Mouse (Mus musculus) spleen, postnatal 14 days (tissue): ENCODE results near the gene Gm13889.

Experiments
- DNase-seq, 2 experiments: peaks; one replicate each; pipeline ENCODE4 v3.0.0; 2021 to 2022; ENCODE audit warnings: low spot score in 2 of 2

Gm13889 gene

DNA sequence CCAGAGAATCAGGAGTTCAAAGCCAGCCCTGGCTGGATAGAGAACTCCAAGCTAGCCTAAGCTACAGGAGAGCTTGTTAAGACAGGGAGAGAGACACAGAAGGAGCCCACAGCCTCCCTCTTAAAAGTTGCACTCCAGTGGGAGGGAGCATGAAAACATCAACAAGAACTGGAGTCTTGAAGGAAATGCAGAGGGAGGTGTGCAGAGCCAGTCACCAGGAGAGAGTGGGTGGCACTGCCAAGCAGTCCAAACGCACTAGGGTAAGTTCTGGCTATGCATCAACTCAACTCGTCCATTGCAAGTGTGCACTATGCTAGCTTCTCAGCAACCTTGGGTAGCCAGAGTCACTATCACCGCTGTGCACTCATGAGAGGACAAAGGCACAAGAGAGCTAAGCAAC, 1.2 kb upstream of the Gm13889 start:
- DNase-seq: no peak

DNA sequence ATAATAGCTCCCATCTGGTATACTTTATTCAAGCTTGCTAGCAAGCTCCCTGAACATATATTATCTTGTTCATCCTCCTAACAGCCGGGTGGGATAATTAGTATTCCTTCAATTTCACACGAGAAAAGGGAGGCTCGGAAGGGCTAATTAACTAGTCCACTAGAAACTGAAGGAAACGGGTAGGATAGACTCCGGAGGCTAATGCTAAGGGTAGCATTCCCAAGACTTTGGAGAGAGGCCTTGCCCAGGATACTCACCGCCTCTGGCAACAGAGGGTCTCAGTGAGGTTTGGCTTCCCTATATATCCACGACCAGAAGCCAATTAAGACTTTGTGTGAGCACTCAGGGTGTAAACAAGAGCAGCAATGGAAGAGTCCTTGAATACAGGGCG, 779 bp upstream of the Gm13889 start:
- DNase-seq: no peak

DNA sequence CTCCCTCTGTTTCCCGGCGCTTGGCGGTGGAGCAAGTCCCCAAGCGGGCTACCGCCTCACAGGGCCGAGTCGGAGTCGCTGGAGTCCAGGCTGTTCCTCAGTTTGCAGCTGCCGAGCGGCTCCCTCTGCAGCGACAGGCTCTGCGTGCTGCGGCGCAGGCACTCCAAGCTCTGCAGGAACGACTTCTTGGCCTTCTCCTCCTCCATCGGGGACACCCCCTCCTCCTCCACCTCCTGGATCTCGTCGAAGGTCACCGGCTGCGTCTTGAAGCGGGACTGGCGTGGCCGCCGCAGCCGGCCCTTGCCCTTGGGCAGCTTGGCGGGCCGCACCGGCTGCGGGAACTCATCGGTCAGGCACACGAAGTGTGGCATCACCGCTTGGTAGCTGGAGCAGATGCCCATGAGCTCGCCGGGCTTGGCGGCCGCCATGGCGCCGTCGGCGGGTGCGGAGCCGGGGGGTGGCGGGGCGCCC, 635 bp downstream of the Gm13889 start:
- DNase-seq: no peak

DNA sequence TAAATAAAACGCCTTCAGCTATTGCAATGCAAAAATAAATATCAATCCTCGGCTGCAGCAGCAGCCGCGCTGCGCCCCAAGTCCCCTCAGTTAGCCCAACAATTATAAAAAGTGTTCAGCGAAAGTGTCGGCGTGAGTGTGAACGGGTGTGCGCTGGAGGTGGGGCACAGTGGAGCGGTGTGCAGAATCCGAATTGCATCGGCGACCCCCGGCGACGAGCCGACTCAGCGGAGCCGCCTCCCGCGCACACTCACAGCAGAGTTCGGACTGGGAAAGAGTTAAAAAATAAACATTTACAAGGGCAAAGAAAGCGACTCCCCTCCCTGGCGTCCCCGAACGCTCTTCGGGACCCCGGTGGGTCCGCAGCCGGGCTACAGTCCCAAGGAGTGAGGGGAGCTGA, 1.1 kb downstream of the Gm13889 start:
- DNase-seq: no peak

DNA sequence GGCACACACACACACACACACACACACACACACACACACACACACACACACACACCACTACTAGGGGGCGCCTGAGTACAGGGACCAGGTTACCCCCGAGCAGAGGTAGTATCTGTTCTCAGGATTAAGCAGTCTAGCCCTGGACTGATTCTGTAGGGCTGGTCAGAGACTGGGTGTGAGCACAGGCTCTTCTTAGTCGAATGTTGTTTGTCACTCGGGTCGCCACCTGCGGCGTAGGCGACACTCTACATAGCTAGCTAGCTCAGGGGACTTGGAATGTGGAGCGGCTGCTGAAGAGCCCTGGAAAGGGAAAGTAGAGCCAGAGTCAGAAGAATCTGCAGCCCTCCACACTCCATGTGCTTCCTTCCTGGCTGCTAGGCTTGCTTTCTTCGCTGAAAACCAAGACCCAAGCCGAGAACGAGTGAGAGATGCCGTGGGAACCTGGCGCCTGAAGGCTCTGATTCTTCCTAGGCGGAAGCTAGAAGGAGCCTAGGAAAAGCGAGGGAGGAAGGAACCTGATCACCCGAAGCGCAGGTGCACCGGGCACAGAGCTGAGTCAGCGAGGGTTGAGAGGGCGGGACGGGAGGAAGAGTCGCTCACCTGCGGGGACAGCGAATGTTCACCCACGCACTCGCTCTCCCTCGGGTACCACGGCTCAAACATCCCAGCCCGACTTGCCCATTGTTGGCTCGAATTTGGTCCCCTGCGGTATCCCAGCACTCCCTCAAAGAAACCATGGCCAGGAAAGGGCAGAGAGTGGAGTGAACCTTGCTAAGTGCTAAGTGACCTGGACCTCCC, 2.0 kb downstream of the Gm13889 start:
- no peak for DNase-seq

DNA sequence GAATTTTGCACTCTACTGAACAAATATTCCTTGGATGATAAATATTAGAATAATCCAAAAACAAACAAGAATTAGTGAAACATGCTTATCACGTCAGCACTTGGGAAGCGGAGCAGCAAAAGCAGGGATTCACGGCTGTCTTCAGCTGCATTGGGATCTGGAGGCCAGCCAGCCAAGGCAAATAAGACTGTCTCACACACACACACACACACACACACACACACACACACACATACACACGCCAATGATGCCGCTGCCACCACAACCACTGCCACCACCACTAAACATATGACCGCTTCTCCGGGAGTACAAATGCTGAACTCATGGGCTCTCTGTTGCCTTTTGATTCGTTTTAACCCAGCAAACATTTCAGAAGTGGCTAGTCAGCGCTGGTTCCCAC, 3.3 kb downstream of the Gm13889 start:
- DNase-seq: no peak

DNA sequence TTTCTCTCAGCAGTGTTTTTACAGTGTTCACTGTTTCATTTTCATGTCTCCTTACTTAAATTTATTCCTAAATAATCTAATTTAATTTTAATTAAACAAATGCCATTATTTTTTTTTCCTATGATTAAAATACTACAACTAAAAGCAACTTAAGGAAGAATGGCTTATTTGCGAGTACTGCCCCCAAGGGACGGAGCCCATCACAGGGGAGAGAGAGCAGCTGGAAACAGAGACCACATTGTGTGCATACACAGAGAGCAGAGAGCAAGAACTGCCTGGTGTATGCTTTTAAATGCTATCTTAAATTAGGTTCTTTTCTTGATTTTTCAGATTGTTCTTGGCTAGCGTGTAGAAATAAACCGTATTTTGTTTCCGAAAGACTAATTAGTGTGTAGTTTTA, 10.0 kb downstream of the Gm13889 start:
- DNase-seq: no peak

DNA sequence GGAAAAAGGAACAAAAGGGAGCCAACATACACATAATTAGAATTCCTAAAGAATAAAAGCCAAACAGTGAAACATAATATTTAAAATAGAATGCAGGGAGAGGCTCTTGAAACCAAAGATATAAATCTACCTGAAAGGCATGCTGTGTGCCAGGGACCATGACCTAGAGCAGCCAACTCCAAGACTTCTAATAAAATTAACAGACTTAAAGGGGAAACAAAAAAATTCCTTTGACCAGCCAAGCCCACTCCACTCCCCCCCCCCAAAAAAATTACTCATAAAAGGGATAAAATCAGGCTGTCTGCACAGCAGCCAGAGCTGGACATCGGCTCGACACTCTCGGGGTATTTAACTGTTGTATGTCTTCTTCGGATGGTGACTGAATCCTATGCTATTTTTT, 12.1 kb downstream of the Gm13889 start:
- no peak for DNase-seq

DNA sequence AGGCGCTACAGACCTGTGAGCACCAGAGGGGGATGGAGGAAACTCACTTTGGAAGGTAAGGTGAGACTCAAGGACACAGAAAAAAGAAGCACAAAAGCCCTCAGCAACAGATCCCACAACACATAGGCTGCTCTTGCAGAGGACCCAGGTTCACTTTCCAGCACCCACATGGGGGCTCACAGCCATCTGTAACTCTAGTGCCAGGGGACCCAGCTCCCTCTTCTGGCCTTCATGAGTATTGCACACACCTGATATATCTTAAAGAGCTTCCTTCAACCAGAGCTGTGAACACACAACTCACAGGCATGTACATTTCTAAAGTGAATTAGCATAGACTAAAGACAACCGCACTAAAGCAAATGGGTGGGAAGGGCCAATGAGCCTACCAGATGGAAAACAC, 12.9 kb downstream of the Gm13889 start:
- DNase-seq: no peak

DNA sequence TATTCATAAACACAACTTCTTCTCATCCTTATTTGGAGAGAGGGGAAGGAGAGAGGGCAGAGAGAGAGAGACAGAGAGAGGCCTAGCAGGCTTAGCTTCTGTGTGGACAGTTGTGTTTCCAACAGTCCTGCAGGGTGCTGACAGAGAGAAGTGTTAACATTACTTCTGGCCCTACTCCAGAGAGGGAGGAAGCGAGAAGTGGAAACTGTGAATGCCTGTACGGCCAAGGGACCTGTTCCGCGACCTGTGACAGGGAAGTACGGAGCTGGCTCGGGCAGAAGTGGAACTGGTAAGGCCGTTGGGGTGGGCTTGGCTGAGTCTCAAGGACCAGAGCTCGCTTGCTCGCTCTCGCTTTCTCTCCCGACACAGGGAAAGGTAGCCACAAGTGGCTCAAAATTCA, 15.3 kb downstream of the Gm13889 start:
- DNase-seq: no peak

DNA sequence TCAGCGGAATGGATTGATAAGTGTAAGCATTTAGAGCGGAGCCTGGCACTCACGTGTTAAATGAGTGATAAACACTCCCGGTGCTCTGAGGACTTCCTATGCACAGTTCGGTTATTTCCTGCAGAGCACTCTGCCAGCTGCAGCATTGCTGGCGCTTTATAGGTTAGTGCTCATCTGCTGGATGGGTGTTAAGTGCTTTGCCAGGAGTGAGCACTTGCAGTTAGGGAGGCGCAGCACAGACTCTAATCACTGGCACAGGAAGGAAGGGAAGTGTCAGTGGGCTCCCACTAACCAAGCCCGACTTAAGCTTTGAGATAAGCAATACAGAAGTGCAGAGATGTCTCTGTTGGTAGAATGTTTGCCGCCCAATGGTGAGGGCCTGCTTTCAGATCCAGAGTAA, 18.5 kb downstream of the Gm13889 start:
- no peak for DNase-seq

DNA sequence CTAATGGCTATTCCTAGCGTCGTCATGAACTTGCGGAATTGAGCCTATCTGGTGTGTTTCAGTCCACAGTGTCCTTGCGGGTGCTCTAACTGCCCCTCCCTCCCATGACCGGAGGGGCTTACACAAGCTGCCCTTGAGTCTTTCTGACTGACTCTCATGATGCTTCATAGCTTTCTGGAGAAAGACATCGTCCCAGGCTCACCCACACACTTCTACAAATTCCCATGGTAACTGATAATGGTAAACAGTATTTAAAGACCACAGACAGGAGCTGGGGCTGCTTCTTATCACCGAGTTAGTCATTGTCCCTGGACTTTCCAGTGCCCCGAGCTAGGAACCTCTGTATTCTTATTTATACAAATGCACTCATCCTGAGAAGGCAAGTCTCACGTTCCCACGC, 28.1 kb downstream of the Gm13889 start:
- DNase-seq: no peak

DNA sequence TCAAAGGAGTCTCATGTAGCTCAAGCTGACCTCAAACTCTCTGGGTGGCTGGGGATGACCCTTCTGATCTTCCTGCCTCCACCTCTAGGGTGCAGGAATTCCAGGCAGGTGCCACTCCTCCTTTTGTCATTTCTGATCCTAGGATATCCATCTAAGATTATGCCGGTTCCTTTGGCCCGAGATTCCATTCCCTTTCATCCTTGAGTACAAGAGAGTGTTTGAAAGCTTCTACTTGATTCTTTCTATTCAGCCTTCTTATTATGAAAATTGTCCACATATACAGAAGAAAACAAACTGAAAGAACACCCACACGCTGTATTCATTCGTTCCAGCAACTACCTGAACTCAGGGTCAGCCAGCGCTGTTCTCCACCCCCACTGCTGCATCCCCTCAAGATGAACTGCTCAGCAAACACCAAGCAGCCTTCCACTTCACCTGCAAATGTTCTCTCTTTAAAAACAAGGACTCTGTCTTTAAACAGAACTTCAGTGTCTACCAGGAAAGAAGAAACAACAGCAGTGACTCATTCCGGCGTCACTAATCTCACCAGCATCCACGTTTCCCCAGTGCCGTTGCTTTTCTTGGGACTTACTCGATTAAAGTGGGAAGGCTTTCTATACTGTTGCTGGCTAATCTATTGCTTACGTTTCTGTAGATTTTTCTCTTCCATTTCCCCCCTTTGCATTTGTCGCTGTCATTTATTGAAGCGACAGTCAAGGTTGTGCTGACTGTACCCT, 29.1 kb downstream of the Gm13889 start:
- DNase-seq: no peak

DNA sequence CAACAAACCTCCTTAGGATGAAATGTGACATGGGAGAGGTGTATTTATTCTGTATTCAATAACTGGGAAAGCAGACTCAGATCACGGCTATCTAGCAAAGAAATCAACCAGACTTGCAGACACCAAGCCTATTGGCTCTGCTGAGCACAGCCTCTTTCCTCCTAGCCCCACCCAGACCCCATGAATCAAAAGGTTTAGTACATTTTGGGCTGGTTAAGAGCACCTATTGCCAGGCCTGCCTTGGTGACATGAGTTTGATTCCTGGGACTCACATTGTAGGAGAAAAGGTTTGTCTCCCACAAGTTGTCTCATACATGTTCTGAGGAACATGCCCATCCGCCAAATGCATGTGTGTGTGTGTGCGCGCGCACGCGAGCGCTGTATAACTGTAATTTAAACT, 30.9 kb downstream of the Gm13889 start:
- DNase-seq: no peak

DNA sequence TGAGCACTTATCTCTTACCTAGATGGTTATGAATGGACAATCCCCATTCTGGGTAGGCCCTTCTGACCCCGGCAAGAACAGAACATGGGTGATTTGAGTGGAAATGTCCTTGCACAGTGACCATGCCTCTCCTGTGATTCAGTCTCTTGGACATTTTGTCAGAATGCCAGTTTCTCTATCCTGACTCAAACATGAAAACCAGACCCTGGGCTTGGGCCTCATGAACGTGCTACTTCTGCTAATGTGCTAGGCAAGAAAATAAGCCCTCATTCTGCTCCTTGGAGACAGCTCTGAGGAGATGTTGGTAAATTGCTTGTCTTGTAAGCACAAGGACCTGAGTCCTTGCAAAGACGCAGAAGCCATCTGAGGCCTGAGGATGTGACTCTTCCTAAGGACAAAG, 37.9 kb downstream of the Gm13889 start:
- no peak for DNase-seq

DNA sequence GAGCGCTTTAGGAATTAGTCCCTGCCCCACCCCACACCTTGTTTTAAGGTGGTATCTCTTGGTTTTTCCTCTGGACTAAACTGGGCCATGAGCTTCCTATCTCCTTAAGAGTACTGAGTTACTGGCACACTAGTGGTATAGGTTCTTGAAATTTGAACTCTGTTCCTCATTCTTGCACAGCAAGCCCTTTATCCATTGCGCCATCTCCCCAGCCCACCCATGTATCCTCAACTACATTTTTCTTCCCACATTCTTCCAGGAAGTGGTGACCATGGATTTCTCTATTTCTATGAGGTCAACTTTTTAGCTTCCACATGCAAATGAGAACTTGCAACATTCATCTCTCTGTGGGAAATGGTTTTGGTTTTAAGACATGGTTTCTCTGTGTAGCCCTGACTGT, 43.4 kb downstream of the Gm13889 start:
- DNase-seq: no peak

DNA sequence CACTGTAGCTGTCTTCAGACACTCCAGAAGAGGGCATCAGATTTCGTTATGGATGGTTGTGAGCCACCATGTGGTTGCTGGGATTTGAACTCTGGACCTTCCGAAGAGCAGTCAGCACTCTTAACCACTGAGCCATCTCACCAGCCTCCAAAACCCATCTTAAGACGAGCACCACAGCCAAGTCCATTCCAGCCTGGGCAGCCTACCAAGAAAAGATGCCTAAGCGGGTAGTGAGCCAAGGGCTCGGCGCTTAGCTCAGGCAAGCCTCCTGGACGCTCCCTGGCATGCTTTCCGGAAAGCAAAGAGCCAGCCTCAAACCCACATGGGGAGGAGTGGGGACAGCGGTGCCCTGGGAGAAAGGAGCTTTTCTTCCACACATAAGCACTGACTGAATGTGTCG, 45.1 kb downstream of the Gm13889 start:
- no peak for DNase-seq

DNA sequence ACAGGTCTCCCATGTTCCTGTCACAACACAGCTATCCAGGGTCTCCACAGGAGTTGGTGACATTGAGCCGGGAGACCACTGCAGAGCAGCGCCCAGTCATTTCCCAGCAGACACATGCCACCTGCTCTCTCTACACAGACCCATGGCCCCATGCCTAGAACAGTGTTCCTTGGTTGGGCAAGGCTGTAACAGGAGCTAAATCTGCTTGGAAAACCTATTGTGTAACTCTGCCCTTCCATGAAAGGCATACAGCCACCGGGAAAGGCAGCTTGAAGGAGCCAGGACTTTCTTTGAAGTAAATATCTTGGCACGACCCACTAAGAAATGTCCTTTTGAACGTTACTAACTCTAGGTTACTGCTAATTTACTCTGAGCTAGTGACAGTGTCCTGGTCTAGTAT, 47.3 kb downstream of the Gm13889 start:
- DNase-seq: no peak

DNA sequence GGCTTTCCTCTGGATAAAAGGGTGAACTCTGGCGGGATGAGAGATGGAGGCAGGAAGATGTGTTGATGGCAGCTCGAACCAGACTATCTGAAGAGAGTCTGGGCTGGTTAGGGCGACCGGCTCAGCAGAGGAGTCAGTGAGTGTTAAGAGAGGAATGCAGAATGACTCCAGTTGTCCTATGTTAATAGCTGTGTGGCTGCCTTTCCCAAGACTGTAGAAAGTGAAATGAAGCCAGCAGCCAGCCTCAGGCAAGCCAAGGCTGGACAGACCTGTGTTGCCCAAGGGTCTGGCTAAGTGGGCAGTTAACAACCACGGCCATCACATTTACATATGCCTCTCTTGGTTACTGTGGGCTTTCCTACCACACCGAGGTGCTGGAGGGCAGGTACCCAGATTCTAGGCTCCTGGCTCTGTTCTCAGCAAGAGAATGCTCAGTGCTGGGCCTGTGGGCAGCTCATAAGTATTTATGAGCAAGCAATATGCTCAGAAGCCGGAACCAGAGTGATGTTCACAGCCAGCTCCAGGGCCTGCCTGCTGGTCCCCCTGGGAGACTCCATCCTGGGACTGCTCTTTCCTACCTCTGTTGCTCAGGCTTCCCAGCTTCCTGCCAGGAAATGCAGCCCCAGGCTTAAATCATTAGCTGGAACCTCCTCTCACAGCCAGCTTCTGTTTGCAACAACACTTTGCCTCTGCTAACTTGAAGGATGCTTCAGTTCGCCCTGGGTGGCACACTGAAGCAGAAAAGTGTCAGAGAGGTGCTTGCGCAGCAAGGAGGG, 49.3 kb downstream of the Gm13889 start:
- DNase-seq: no peak

DNA sequence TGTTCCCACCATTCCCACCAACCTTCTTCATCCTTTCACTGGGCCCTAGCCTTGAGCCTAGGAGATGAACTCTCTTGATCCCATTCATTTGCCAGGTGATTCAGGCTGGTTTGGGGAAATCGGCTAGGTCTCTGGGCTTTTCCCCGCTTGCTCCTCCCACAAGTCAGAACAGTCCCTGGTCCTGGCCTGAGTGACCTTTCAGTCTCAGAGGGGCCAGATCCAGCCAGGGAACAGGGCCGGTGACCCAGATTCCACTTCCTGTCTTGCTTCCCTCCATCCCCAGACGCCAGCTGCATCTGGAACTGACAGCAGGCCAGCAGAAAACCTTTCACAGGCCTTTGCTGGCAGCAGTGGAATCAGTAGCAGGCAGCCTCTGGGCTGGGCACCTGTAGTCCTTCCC, 50.7 kb downstream of the Gm13889 start:
- DNase-seq: no peak
